Mouse (Mus musculus) heart, postnatal 0 days (tissue): ENCODE measurements at regions not wholly inside any gene's neighbourhood (a gene's known extent, or its start where the extent isn't known, plus 50 kb on each side); places are given as distances from the start of the nearest gene placed in this dataset.

Experiments
- CTCF ChIP-seq: IDR thresholded peaks from 2 replicates; pipeline ENCODE4 v1.5.1; 2016; ENCODE audit warnings: antibody characterized with exemption, control low read depth, low read depth
- EP300 ChIP-seq: IDR thresholded peaks from 2 replicates; pipeline ENCODE4 v1.6.1; 2016; ENCODE audit warnings: antibody characterized with exemption, low read depth

DNA sequence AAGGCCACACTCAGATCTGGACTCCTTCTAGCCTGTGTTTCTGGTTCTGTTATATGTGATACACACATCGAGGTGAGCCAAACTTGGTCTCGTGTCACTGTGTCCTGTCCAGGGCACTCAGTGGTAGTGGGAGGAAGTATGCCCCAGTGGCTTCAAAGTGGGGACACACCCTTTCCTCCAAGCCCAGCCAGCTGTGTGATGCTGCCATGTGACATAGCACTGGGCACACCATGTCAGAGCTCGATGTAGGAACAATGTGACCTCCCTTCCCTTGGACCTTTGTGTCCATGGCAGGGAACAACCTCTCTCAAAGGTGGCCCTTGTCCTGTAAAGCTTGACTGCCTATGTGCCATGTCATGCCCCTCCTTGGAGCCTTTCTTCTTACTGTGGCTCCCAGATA is 54.5 kb downstream of the Calml3 start:
- TF ChIP-seq CTCF (no peak), EP300 (no peak)
